Comparison of ENCODE assay signal across 8 mouse cellular contexts in genomic region chr11:22002062-22002782, GRCm38 (mm10). TPM values are rescaled to one million over a fixed set of nuclear protein-coding genes. Genes with fewer than 3 reads are reported as not detected.
A peak's percentile ranks its signal among the peaks of the same experiment; 100 is the strongest.
DNase-seq lines count a peak whose midpoint lies in the region; ATAC-seq and TF ChIP-seq lines count a peak whose summit lies in the region.

No protein-coding gene starts in this region.

- TF ChIP-seq POLR2A in spleen, adult 2 months (IDR thresholded peaks at IDR 0.05; ENCODE audit: low read depth, low read length): no peak

- no peak overlapping the region for H3K27ac ChIP-seq in spleen, adult 2 months (ENCODE audit: insufficient read depth, low read length)
- H3K27ac ChIP-seq in hindbrain, embryonic 11.5 days (ENCODE audit: low read depth, low read length): no peak overlapping the region; the same call in 1 of the 2 replicates

- peak overlapping the region; percentile 59 for H3K9ac ChIP-seq in hindbrain, embryonic 11.5 days (ENCODE audit: low read depth, low read length)

- H3K27me3 ChIP-seq in spleen, adult 2 months (ENCODE audit: control insufficient read depth, insufficient read depth, low read length): peaks cover 46% of the 10 kb centered on the region
- H3K27me3 ChIP-seq in hindbrain, embryonic 11.5 days (ENCODE audit: control insufficient read depth, insufficient read depth, low read length): peaks cover 89% of the 10 kb centered on the region

- H3K36me3 ChIP-seq in spleen, adult 2 months (ENCODE audit: control insufficient read depth, insufficient read depth, low read length): no peaks in the 10 kb centered on the region
- no peaks in the 10 kb centered on the region for H3K36me3 ChIP-seq in hindbrain, embryonic 11.5 days (ENCODE audit: control insufficient read depth, insufficient read depth, low read length)

- ATAC-seq in hindbrain, embryonic 11.5 days (ENCODE audit: low FRiP score): no peak

- H3K9me3 ChIP-seq in hindbrain, embryonic 11.5 days (ENCODE audit: control insufficient read depth, low read length): no peaks in the 10 kb centered on the region

- WGBS in spleen, adult 2 months: 2% methylated on average over 34 of the region's 34 CpGs
- WGBS in hindbrain, embryonic 11.5 days: under 1% methylated on average over 33 of the region's 34 CpGs

- TF ChIP-seq CTCF in spleen, adult 2 months (IDR thresholded peaks at IDR 0.05; ENCODE audit: extremely low read depth, insufficient read depth, insufficient read length, insufficient replicate concordance): no peak

- peak overlapping the region; percentile 42; the same call in 1 of the 2 replicates for H3K4me3 ChIP-seq in spleen, adult 2 months (ENCODE audit: extremely low read depth, insufficient read depth, insufficient read length)
- peak overlapping the region; percentile 51 for H3K4me3 ChIP-seq in hindbrain, embryonic 11.5 days (ENCODE audit: low read depth, low read length)

- peaks cover 8% of the 10 kb centered on the region for H3K4me1 ChIP-seq in spleen, adult 2 months (ENCODE audit: control insufficient read depth, insufficient read depth, insufficient read length)
- H3K4me1 ChIP-seq in hindbrain, embryonic 11.5 days (replicated peaks; ENCODE audit: control insufficient read depth, insufficient read depth, low read length): peaks cover 8% of the 10 kb centered on the region

- peak; percentile 65 for DNase-seq in adrenal gland, adult 2 months
- DNase-seq in adrenal gland, postnatal 4 days (ENCODE audit: low spot score in 2 of 2): no peak
- no peak for DNase-seq in spleen, adult 2 months (ENCODE audit: low read depth in 1 of 2, low spot score in 2 of 2)
- DNase-seq in spleen, postnatal 36 days (ENCODE audit: low spot score in 2 of 2): no peak
- DNase-seq in hindbrain, embryonic 11.5 days (ENCODE audit: low spot score): peak; percentile 68
- peak; percentile 10 for DNase-seq in lung, postnatal 14 days
- no peak for DNase-seq in urinary bladder, postnatal 10 days (ENCODE audit: low spot score)
- no peak for DNase-seq in cerebellum, postnatal 4 days (ENCODE audit: low spot score in 2 of 2)

- peak overlapping the region; percentile 94 for H3K4me2 ChIP-seq in hindbrain, embryonic 11.5 days (replicated peaks; ENCODE audit: low read depth, low read length)

RNA-seq across cellular contexts. Expression of gene Otx1, which starts 0.5 kb away (rescaled TPM):
- not detected for total RNA-seq in adrenal gland, adult 2 months (2021)
- polyA plus RNA-seq in adrenal gland, adult 2 months (2012; rRNA removed): not detected in 2 replicates
- not detected for total RNA-seq in adrenal gland, postnatal 4 days (2021)
- polyA plus RNA-seq in spleen, adult 2 months (2012; rRNA removed): not detected in 2 replicates
- polyA plus RNA-seq in hindbrain, embryonic 11.5 days (2014; fragmentation: Nextera tagmentation; extraction: Ambion mirVana): 2.0 and 3.0 TPM in 2 replicates

Comparison
In these comparisons a context has a peak if more than half of its experiments do, and no peak if none do; other contexts are left out.
1. DNase-seq: peak in adrenal gland, adult 2 months (single experiment), hindbrain, embryonic 11.5 days (single experiment) and lung, postnatal 14 days (single experiment); none in adrenal gland, postnatal 4 days (0 of 2), spleen, adult 2 months (0 of 2), spleen, postnatal 36 days (0 of 2), urinary bladder, postnatal 10 days (single experiment) and cerebellum, postnatal 4 days (0 of 2).